Mouse (Mus musculus) mesoderm, embryonic 11.5 days (tissue): ENCODE data around the gene Cfap300.

Experiments
- DNase-seq: peaks from one replicate; pipeline ENCODE4 v3.0.0-alpha.2; 2012; ENCODE audit warnings: low read depth, low spot score

Gene Cfap300

DNA sequence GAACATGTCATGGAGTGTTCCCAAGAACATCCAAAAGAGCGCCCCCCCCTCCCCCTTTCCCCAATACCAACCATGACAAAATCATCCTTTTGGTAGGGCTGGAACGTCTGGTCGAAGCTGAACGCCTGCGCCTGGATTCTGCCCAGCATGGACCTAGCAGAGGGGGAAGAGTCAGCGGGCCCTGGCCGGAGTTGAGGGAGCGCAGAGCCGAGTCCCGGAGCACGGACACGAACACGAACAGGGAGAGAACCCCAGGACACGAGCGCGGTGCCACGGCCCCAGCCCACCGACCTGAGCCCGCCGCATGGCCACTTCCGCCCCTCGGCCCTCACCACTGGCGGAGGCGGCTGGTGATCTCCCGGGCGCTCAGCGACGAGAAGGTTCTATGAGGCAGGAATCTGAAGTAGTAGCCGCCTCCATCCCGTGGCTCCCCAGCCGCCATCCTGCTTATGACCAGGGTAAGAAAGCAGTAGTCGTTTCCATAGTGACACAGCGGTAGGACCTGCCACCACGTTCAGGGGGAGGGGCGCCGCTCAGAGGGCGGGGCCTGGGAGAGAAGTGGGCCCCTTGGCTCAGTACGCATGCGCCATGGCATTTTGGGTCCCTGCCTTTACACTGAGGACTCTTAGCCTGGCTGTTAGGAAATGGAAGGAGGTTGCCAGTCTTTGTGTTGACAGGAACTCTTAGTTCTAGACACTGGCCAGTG lies at the start of gene Cfap300:
Gene Cfap300 (minus strand): TSS at position 486 of the 706 bp plus-strand sequence.
- DNase-seq = peak; percentile 97

- no peak for DNase-seq
Observed at GRCm38 (mm10) chr9:8078882-8079281, 36.3 kb upstream of the Cfap300 start.

DNA sequence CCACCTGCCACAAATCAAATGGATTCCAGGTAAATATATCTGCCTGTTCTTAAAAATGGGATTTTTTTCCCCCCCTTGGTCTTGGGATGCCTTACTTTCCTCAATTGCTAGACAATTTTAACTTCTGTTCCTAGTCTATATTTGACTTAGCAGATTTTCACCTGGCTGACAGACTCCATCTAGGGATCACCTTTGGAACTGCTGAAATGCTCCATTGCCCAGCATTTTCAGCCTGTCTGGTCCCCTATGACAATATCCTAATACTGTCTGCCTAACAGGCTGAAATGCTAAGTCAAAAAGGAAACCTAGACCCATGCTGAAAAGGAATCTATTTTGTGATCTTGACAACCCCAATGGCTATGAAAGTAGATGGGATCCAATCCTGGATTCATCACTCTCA lies 31.7 kb upstream of the Cfap300 start:
- DNase-seq = peak; percentile 8

DNA sequence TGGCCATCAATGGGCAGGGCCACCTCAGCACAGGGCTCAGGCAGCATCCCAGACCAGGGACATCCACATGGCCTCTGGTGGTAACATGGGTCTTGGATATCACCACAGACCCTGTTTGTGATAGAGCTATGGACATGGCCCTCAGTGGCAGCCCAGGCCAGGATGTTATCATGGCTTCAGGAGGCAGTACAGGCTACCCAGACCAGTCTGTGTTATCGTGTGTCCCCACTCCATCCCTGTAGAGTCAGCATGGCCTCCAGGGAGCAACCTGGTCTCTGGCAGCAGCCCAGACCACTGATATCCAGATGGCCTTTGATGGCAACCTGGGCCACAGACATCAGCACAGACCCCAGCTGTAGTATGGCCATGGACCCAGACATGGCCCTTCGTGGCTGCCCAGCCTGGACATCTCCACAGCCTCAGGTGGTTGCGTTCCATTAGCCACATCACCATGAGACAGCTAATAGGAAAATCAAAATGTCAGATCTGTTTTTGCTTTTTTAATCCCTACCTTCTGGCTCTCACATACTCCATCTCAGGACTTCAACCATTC lies 30.7 kb upstream of the Cfap300 start:
- DNase-seq = no peak

GRCm38 (mm10) chr9:8059636-8060035 lies 17.0 kb upstream of the Cfap300 start:
- no peak for DNase-seq

DNA sequence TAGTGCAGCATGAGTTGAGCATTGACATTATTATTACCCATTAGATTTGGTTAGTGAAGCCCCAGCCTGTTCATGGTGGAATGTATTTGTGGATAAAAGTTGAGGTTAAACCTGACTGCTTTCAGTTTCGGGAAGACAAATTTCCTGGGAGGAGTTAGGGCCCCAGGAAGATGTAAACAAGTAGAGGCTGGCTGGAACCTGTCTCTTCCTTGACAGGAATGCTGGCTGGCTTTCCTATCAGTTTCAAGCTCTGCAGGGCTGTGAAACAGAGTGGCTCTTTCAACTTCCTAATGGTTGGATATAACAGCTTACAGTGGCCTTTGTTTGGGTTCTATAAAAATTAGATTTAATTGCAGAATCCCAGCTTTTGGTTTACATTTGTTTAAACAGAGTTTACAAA lies 12.2 kb upstream of the Cfap300 start:
- DNase-seq = no peak

DNA sequence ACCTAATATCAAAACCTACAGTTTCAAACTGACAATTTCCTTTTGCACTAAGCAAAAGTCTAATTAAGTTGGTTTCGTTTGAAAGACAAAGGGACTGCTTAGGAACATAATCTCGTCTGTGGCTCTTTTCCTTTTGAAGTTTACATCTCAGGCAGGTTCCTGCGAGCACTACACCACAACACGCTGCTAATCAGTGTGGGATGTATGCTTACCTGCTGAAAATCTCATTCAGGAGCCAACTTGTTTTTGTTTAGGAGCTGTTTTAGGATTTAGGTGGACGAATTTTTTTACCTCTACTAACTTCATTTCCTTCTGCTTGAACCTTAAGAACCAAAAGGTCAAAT lies 393 bp upstream of the Cfap300 start:
- no peak for DNase-seq

GRCm38 (mm10) chr9:8035546-8035945 lies 7.1 kb downstream of the Cfap300 start:
- peak; percentile 26 for DNase-seq

- DNase-seq = no peak
Observed at GRCm38 (mm10) chr9:8035091-8035490, 7.5 kb downstream of the Cfap300 start.

- no peak for DNase-seq
Observed at GRCm38 (mm10) chr9:8034143-8034542, 8.5 kb downstream of the Cfap300 start.

GRCm38 (mm10) chr9:8032847-8033246 lies 9.8 kb downstream of the Cfap300 start:
- peak; percentile 12 for DNase-seq

DNA sequence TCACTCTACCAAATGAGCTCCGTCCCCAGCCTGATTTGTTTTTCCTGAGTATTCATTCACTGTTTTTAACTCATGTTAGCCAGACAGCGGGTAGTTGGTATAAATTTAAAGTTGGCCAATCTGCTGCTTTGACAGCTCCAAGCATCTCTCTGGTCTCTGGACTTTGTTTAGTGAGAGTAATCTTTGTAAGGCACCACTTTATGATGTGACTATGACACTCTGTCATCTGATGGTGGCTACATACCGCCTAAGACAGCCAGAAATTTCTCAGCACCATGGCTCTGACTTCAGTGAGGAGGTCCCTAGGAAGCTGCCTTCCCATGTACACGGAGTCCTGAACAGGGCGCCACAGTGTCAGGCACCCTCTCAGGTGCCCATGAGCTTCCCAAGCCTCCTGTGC lies 24.0 kb downstream of the Cfap300 start:
- DNase-seq = no peak

- DNase-seq = no peak
Observed at GRCm38 (mm10) chr9:8017253-8017913, 25.2 kb downstream of the Cfap300 start.

DNA sequence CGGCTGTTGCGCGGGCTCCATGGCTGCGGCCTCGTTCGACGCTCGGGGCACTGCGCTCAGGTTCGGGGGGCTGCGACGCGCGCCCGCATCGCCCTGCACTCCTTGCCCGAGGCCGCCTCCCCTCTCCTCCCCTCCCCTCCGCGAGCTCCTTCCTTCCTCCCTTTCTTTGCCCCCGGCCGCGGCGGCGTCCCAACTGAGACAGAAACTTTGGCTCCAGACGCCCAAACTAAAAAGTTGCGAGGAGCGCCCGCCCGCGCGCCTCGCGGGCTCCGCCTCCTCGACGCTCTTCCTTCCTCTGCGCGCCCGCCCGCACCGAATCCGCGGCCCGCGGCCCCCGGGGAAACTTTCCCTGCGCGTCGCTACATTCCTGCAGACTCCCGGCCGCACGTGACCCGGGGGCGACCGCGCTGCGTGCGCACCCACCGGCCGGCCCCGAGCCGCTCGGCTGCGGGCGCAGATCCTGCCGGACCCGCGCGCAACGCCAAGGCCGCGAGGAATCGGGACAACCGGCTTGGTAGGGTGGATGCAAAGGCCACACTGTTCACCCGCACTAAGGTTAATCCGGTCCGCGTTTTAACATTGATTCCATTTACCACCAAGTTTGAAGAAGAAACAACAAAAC lies 38.1 kb downstream of the Cfap300 start, which contains the start of gene Yap1:
Gene Yap1 (minus strand): TSS at position 227 of the 622 bp plus-strand sequence.
- DNase-seq = peak; percentile 96

DNA sequence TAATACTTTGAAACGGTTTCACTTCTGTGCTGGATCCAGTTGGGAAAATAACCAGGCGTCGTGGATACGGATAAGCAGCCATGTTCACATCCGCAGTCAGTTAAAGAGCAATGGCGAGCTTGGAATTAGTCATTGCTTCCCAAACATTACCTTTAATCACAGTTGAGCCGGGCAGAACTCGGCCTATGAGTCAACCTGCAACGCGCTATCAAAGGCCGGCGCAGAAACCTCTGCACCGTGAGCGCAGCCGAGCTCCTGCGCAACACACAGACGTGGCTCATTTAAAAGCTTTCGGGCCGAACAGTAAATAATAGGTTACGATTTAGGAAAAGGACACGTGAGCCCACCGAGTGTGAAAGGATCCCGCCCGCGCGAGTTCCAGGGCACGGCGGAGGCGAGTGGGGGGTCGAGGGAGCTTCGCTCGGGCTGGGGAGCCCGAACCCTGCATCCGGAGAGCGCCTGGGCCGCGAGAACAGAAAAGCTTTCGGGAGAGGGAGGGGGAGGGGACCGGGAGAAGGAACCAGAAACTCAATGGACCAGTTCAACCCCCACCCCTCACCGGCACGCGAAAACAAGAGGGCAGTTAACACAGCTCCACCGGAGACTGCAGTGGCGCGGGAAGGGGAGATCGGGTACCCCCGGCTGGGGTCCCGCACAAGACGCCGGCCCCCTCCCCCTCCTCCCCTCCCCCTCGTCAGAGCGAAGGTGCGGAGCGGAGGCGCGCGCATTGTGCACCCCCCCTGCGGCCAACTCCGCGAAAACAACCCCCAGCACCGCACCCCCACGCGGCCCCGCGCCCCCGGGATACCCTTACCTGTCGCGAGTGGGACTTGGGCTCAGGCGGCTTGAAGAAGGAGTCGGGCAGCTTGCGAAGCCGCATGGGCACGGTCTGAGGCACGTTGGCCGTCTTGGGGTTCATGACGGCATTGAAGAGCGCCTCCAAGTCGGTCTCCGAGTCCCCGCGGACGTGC lies 39.0 kb downstream of the Cfap300 start:
- DNase-seq = peak; percentile 73

- no peak for DNase-seq
Observed at GRCm38 (mm10) chr9:8002806-8003205, 39.8 kb downstream of the Cfap300 start.

DNA sequence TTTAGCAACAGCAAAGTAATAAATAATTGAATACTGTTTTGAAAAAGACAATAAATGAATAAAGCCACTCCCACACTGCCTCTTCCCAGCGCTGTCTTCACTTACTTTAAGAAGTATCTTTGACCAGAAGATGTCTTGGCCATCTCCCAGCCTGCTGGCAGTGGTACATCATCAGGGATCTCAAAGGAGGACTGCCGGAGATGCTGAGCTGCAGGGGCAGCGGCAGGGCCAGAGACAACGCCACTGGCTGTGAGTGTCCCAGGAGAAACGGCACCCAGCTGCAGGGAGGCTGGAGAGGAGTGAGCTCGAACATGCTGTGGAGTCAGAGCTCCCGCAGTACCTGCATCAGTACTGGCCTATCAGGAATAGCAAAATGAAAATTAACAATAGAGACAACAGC lies 41.3 kb downstream of the Cfap300 start:
- no peak for DNase-seq

DNA sequence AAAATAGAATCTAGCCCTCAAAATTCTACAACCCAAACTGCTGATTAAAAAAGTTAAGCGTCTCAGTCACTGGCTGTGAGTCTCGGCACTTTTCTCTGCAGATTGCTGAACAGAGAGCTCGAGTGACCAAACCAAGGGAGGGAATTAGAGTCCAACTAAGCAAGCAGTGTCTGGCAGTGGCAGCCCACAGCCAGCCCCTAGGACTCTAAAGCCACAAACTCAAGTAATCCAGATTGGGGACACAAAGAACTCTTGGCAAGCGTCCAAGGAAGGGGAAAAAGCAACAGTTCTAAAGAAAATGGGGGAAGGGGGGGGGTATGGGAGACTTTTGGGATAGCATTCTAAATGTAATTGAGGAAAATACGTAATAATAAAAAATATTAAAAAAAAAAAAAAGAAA lies 48.3 kb downstream of the Cfap300 start:
- no peak for DNase-seq

DNA sequence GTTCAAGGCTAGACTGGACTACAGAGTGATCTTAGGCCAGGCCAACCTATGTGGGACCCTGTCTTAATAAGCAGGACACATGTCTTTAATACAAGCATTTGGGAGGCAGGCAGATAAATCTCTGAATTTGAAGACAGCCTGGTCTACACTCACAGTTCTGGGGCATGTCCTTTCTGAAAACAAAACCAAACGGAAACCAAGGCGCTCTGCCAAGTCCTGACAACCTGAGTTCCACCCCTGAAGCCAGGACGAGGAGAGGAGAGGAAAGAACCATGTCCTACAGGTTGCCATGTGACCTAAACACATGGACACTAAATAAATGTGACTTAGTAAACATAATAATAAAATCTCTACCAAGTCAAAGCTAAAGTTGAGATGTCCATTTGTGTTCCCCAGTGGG lies 50.0 kb downstream of the Cfap300 start:
- no peak for DNase-seq

DNA sequence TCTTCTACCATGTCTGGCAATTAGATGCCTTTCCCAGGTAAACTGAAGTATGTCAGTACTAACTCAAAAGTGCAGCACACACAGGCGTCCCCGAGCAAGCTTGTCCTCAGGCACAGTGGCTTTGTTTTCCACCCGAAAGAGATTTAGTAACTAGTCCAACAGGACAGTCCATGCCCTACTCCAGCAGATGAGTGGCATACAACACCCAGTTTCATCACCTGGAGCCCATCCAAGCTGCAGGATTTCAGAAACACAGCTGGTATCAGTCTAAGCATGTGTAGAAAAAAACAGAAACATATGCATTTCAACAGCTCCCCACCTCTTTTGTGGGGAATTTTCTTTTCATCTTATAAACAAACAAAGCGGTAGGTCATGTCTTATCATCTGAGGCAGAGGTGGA lies 51.7 kb downstream of the Cfap300 start:
- no peak for DNase-seq

DNA sequence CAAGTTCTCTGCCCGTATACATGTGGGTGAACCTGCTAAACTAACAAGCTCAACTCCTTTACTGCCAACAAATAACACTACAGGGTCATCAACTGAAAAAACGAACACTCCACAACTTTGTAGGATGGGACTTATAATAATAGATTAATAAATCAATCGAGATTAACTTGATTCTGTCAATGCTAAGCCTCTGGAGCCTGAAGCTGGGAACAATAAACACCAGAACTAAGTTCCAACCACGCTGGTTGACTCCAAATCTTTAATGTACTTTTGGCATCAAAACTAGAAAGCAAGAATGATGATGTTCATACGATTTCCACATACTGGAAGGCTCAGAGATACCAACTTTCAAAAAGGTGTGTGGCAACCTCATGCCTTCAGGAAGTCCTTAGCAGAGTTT lies 55.5 kb downstream of the Cfap300 start:
- DNase-seq = no peak
